Mouse (Mus musculus): ENCODE data around the gene Npc2.
A peak's percentile ranks its signal among the peaks of the same experiment; 100 is the strongest.

Gene Npc2

GRCm38 (mm10) chr12:84784604-84785381 lies 11.8 kb upstream of the Npc2 start:
- DNase-seq (ENCODE audit: low read depth, low spot score) = peak; percentile 55

- no peak for DNase-seq (ENCODE audit: low read depth, low spot score)
Observed at GRCm38 (mm10) chr12:84776229-84776628, 3.3 kb upstream of the Npc2 start.

GRCm38 (mm10) chr12:84774376-84774775 lies 1.4 kb upstream of the Npc2 start:
- DNase-seq (ENCODE audit: low read depth, low spot score) = no peak

GRCm38 (mm10) chr12:84773476-84773875 lies 524 bp upstream of the Npc2 start:
- no peak for DNase-seq (ENCODE audit: low read depth, low spot score)

GRCm38 (mm10) chr12:84771981-84772520 lies 901 bp downstream of the Npc2 start:
- no peak for DNase-seq (ENCODE audit: low read depth, low spot score)

GRCm38 (mm10) chr12:84769624-84770023 lies 3.3 kb downstream of the Npc2 start:
- no peak for DNase-seq (ENCODE audit: low read depth, low spot score)

GRCm38 (mm10) chr12:84767510-84767909 lies 5.4 kb downstream of the Npc2 start:
- DNase-seq (ENCODE audit: low read depth, low spot score) = no peak

- DNase-seq (ENCODE audit: low read depth, low spot score) = no peak
Observed at GRCm38 (mm10) chr12:84766113-84766735, 6.7 kb downstream of the Npc2 start.

GRCm38 (mm10) chr12:84765506-84765905 lies 7.4 kb downstream of the Npc2 start:
- DNase-seq (ENCODE audit: low read depth, low spot score) = no peak

- DNase-seq (ENCODE audit: low read depth, low spot score) = no peak
Observed at GRCm38 (mm10) chr12:84764756-84765155, 8.2 kb downstream of the Npc2 start.

- DNase-seq (ENCODE audit: low read depth, low spot score) = no peak
Observed at GRCm38 (mm10) chr12:84763577-84764218, 9.3 kb downstream of the Npc2 start.

GRCm38 (mm10) chr12:84762532-84762931 lies 10.4 kb downstream of the Npc2 start:
- DNase-seq (ENCODE audit: low read depth, low spot score) = no peak

- DNase-seq (ENCODE audit: low read depth, low spot score) = no peak
Observed at GRCm38 (mm10) chr12:84759063-84759462, 13.9 kb downstream of the Npc2 start.

GRCm38 (mm10) chr12:84756016-84756415 lies 16.9 kb downstream of the Npc2 start:
- no peak for DNase-seq (ENCODE audit: low read depth, low spot score)

- no peak for DNase-seq (ENCODE audit: low read depth, low spot score)
Observed at GRCm38 (mm10) chr12:84755008-84755695, 17.8 kb downstream of the Npc2 start.

- DNase-seq (ENCODE audit: low read depth, low spot score) = no peak
Observed at GRCm38 (mm10) chr12:84752131-84752977, 20.6 kb downstream of the Npc2 start.

GRCm38 (mm10) chr12:84750661-84751060 lies 22.3 kb downstream of the Npc2 start:
- no peak for DNase-seq (ENCODE audit: low read depth, low spot score)

- DNase-seq (ENCODE audit: low read depth, low spot score) = no peak
Observed at GRCm38 (mm10) chr12:84748134-84748533, 24.8 kb downstream of the Npc2 start.

GRCm38 (mm10) chr12:84745700-84746099 lies 27.3 kb downstream of the Npc2 start:
- DNase-seq (ENCODE audit: low read depth, low spot score) = no peak

GRCm38 (mm10) chr12:84743496-84743895 lies 29.5 kb downstream of the Npc2 start:
- no peak for DNase-seq (ENCODE audit: low read depth, low spot score)

- no peak for DNase-seq (ENCODE audit: low read depth, low spot score)
Observed at GRCm38 (mm10) chr12:84733366-84733765, 39.6 kb downstream of the Npc2 start.
